Mouse (Mus musculus): ENCODE results near the gene Adam11. TPM values are rescaled to one million over a fixed set of nuclear protein-coding genes. Genes with fewer than 3 reads are reported as not detected.
A peak's percentile ranks its signal among the peaks of the same experiment; 100 is the strongest.

Adam11 gene
- polyA plus RNA-seq, 1 experiment from 2014 or later, result 16.1 TPM

DNA sequence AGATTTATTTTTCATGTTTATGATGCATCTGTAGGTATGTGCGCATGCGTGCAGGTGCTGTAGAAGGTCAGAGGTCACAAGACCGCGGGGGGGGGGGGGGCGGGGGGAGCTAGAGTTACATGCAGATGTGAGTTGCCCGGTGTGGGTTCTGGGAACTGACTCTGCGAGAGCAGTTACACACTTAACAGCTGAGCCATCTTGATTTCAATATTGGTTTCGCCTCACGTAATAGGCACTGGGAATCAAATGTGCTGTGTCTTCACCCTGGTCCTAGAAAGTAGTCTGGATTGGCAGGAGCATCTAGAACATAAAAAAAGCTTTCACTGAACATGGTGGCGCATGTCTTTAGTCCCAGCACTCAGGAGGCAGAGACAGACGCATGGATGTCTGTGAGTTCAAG is 20.6 kb upstream of the Adam11 start:
- Histone ChIP-seq H3K27me3 (peaks cover 12% of the 10 kb centered on the region; the same call in 1 of the 2 replicates), H3K4me1 (peaks cover 32% of the 10 kb centered on the region), H3K9ac (no peak overlapping the region), H3K4me3 (no peak overlapping the region), H3K9me3 (replicated peaks) (no peaks in the 10 kb centered on the region), H3K27ac (no peak overlapping the region), H3K36me3 (ENCODE audit: poor library complexity, severe bottlenecking) (no peaks in the 10 kb centered on the region), H3K4me2 (no peak overlapping the region)
- 54% methylated on average over 11 of the region's 11 CpGs for WGBS
- no peak for ATAC-seq

DNA sequence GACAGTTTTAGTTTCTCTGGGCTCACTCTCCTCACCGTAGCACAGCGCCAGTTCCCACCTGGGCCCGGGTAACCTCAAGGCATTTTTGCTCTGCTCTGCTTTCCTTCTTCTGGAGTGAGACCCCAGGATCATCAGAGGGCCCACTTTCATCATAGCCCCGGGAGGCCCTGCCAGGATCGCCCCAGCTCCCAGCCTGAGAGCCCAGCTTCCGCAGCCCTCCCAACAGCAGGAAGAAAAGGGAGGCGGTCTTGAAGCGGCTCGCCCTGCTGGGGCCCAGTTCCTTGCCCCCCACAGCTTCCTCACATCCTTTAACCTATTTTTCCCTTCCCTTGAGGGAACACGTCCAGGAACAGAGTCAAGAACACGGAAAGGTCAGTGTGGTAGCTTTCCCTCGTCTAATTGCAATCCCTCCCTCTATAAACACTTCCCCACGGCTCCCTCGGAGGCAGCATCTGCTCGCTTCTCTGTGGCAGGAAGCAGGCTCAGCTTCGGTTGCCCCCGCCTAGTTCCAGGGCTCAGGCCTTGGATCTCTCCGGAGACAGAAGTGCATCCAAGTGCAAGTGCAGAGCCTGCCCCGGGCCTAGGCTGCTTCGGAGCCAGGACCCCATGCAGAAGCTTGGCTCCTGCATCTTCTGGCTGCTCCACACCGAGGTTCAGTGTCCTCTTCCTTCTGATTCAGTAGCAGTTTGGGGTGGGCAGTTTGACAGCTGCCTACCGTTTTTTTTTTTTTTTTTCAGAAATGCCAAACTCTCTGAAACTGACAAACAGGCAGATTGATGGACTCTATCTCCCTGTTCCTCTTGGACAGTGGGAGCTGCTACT is 19.9 kb upstream of the Adam11 start:
- peak overlapping the region; percentile 24; the same call in 1 of the 2 replicates for H3K4me2 ChIP-seq
- ATAC-seq, result no peak
- H3K27me3 ChIP-seq, result peaks cover 12% of the 10 kb centered on the region; the same call in 1 of the 2 replicates
- H3K9ac ChIP-seq, result peak overlapping the region; percentile 7; the same call in 1 of the 2 replicates
- H3K4me3 ChIP-seq, result no peak overlapping the region
- 15% methylated on average over 22 of the region's 22 CpGs for WGBS
- peaks cover 32% of the 10 kb centered on the region for H3K4me1 ChIP-seq
- H3K27ac ChIP-seq, result peak overlapping the region; percentile 45; the same call in 1 of the 2 replicates
- no peaks in the 10 kb centered on the region for H3K36me3 ChIP-seq (ENCODE audit: poor library complexity, severe bottlenecking)
- H3K9me3 ChIP-seq (replicated peaks), result no peaks in the 10 kb centered on the region

DNA sequence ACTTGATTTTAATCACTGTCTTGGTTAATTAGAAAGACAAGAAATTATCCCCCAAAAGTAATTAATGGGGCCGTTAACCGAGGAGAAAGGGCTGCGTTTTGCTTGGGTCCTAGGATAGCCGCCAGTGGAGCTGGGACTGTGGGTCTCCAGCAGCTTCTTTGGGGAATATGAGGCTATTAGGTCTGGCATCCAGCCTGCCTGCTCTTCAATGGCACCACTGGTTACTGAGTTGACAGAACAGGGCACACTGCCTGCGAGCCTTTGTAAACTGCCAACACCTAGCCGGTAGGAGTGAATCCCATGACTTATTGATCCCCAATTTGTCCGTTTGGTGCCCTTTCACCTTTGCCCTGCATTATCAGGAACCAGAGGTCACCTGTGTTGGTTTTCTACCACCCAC is 19.2 kb upstream of the Adam11 start:
- no peak overlapping the region for H3K9ac ChIP-seq
- peaks cover 12% of the 10 kb centered on the region; the same call in 1 of the 2 replicates for H3K27me3 ChIP-seq
- no peaks in the 10 kb centered on the region for H3K36me3 ChIP-seq (ENCODE audit: poor library complexity, severe bottlenecking)
- no peaks in the 10 kb centered on the region for H3K9me3 ChIP-seq (replicated peaks)
- ATAC-seq, result no peak
- H3K27ac ChIP-seq, result no peak overlapping the region
- H3K4me2 ChIP-seq, result no peak overlapping the region
- no peak overlapping the region for H3K4me3 ChIP-seq
- H3K4me1 ChIP-seq, result peaks cover 32% of the 10 kb centered on the region
- WGBS, result 31% methylated on average over 7 of the region's 7 CpGs

DNA sequence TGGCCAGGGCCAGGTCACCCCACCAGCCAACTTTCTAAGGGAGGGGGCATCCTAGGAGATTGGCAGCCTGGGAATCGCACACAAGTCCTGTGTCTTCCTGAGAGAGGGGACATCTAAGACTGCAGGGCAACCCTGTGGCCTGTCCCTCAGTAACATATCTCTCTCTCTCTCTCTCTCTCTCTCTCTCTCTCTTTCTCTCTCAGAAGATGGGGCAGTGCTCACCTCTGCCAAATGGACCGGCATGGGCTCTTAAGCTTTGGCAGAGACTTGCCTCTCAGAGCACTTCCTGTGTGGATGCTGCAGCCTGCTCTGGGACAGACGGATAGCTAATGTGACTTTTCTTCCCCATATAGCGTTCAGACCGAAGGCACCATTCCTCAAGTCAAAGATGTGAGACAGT is 18.4 kb upstream of the Adam11 start:
- Histone ChIP-seq H3K4me2 (no peak overlapping the region), H3K4me1 (peaks cover 32% of the 10 kb centered on the region), H3K4me3 (no peak overlapping the region), H3K9ac (no peak overlapping the region), H3K9me3 (replicated peaks) (no peaks in the 10 kb centered on the region), H3K27ac (no peak overlapping the region), H3K36me3 (ENCODE audit: poor library complexity, severe bottlenecking) (no peaks in the 10 kb centered on the region), H3K27me3 (peaks cover 11% of the 10 kb centered on the region; the same call in 1 of the 2 replicates)
- no peak for ATAC-seq
- 84% methylated on average over 5 of the region's 5 CpGs for WGBS

DNA sequence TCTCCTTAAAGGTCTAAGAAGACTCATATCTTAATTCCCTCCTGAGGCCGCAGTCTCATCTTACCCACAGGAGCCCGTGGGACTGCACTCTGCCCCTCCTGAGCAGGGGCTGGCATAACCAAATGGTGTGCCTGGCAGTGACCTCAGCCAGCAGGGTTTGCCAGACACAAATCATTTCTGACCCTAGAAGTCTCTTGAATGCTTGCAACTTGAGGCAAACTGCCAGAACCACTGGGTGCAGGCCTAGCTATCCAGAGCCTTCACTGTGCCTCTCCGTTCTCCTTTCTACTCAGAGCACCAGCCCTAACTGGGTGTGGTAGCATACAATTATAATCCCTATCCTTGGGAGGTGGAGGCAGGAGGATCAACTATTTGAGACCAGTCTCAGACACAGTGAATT is 16.5 kb upstream of the Adam11 start:
- H3K4me3 ChIP-seq, result no peak overlapping the region
- no peak overlapping the region for H3K9ac ChIP-seq
- H3K9me3 ChIP-seq (replicated peaks), result no peaks in the 10 kb centered on the region
- no peak overlapping the region for H3K4me2 ChIP-seq
- H3K4me1 ChIP-seq, result peaks cover 23% of the 10 kb centered on the region
- no peaks in the 10 kb centered on the region for H3K36me3 ChIP-seq (ENCODE audit: poor library complexity, severe bottlenecking)
- ATAC-seq, result no peak
- H3K27ac ChIP-seq, result no peak overlapping the region
- 93% methylated on average over 3 of the region's 3 CpGs for WGBS
- H3K27me3 ChIP-seq, result 0 out of 2 replicates have a peak, but pooled peaks cover 3% of the 10 kb centered on the region

DNA sequence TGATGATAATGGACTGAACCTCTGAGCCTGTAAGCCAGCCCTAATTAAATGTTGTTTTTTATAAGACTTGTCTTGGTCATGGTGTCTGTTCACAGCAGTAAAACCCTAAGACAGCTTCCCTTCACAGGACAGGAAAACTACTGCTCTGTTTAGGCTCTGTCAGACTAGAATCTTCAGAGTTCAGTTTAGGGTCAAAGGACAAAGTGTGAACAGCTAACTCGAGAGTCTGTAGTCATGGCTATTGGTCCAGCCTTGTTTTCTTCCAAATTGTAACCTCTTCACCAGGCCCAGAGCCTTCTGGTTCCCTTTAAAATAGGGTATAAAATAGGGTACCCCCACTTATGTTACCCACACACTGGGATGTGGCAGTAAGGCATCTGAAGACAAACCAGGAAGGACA is 13.4 kb upstream of the Adam11 start:
- no peak for ATAC-seq
- 0 out of 2 replicates have a peak, but pooled peaks cover under 1% of the 10 kb centered on the region for H3K27me3 ChIP-seq
- peaks cover 2% of the 10 kb centered on the region; the same call in 1 of the 2 replicates for H3K4me1 ChIP-seq
- 65% methylated on average over 1 of the region's 1 CpGs for WGBS
- H3K9me3 ChIP-seq (replicated peaks), result no peaks in the 10 kb centered on the region
- H3K27ac ChIP-seq, result no peak overlapping the region
- H3K4me2 ChIP-seq, result no peak overlapping the region
- H3K9ac ChIP-seq, result no peak overlapping the region
- H3K4me3 ChIP-seq, result no peak overlapping the region
- H3K36me3 ChIP-seq (ENCODE audit: poor library complexity, severe bottlenecking), result no peaks in the 10 kb centered on the region

DNA sequence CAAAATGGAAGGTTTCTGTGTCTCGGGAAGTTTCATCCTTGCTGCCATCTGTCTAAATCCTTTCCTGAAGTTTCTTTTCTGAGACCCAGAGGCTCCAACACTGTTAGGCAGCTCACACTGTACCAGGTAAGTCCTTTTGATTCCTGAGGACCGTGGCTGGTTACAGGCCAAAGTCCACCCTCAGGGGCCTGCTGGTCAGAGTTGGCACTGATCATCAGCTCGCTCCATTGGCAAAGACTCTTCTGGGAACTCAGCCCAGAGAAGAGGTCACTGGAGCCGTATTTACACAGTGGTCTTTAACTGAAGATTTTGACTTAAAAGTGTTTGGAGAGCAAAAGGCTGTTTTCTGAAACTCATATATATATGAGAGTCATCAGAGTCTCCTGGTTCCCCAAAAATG is 12.9 kb upstream of the Adam11 start:
- no peaks in the 10 kb centered on the region for H3K27me3 ChIP-seq
- 90% methylated on average over 4 of the region's 4 CpGs for WGBS
- H3K4me2 ChIP-seq, result no peak overlapping the region
- no peak overlapping the region for H3K27ac ChIP-seq
- no peaks in the 10 kb centered on the region for H3K36me3 ChIP-seq (ENCODE audit: poor library complexity, severe bottlenecking)
- no peaks in the 10 kb centered on the region for H3K9me3 ChIP-seq (replicated peaks)
- H3K9ac ChIP-seq, result no peak overlapping the region
- peaks cover 7% of the 10 kb centered on the region for H3K4me1 ChIP-seq
- no peak overlapping the region for H3K4me3 ChIP-seq
- no peak for ATAC-seq

DNA sequence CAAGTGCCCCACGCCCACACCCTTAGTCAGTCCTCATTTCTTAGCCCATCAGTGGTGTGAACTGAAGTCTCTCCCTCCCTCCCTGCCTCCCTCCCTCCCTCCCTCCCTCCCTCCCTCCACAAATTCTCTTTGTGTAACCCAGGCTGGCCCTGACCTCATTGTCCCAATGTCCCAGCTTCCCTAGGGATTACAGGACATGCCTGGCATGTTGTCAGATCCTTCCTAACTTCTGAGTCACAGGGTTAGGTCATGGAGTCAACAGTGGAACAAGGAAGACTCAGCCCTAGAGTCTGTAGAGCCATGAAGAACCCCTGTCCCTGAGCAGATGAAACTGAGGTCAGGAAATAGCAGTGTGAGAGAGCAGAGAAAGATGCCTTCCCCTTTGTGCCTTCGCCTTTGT is 11.5 kb upstream of the Adam11 start:
- peaks cover 20% of the 10 kb centered on the region for H3K4me1 ChIP-seq

DNA sequence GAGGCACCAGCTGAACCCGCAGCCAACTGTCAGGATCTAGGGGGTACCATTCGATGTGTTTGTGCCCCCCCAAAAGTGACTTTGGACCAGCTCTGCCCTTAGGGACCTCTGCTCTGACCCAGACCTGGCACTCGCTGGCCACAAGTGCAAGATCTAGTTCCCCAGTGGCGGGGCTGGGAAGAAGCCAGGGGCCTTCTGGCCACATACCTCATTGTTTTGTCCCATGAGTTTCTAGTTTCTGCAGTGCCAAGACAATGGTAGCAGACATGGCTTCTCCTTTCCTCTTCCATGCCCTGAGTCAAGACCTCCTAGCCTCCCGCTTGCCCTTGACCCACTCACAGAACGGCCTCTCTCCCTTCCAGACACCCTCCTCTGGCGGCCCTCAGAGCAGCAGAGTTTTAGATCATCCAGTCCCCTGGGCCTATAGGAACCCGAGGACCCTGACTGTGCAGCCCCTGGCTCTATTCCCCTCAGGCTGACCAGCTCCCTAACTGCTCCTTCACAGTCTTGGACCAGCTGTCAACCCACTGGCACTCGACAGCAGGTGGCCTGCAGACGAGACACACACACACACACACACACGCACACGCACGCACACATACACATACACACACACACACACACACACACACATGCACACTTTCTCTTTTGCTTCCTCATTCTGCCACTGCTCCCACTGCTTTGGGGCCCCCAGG is 8.2 kb upstream of the Adam11 start:
- H3K9ac ChIP-seq, result no peak overlapping the region
- peak overlapping the region; percentile 31; the same call in 1 of the 2 replicates for H3K27ac ChIP-seq
- H3K4me2 ChIP-seq, result no peak overlapping the region
- H3K27me3 ChIP-seq, result no peaks in the 10 kb centered on the region
- 67% methylated on average over 13 of the region's 13 CpGs for WGBS
- ATAC-seq, result no peak
- no peaks in the 10 kb centered on the region for H3K9me3 ChIP-seq (replicated peaks)
- no peak overlapping the region for H3K4me3 ChIP-seq
- no peaks in the 10 kb centered on the region for H3K36me3 ChIP-seq (ENCODE audit: poor library complexity, severe bottlenecking)
- peaks cover 32% of the 10 kb centered on the region for H3K4me1 ChIP-seq

More for the DNA sequence above, 11.5 kb upstream of the Adam11 start:
- Histone ChIP-seq H3K9ac (no peak overlapping the region), H3K4me3 (no peak overlapping the region), H3K27me3 (no peaks in the 10 kb centered on the region), H3K36me3 (ENCODE audit: poor library complexity, severe bottlenecking) (no peaks in the 10 kb centered on the region), H3K4me2 (no peak overlapping the region), H3K27ac (no peak overlapping the region), H3K9me3 (replicated peaks) (no peaks in the 10 kb centered on the region)
- WGBS, result 69% methylated on average over 2 of the region's 2 CpGs
- no peak for ATAC-seq

DNA sequence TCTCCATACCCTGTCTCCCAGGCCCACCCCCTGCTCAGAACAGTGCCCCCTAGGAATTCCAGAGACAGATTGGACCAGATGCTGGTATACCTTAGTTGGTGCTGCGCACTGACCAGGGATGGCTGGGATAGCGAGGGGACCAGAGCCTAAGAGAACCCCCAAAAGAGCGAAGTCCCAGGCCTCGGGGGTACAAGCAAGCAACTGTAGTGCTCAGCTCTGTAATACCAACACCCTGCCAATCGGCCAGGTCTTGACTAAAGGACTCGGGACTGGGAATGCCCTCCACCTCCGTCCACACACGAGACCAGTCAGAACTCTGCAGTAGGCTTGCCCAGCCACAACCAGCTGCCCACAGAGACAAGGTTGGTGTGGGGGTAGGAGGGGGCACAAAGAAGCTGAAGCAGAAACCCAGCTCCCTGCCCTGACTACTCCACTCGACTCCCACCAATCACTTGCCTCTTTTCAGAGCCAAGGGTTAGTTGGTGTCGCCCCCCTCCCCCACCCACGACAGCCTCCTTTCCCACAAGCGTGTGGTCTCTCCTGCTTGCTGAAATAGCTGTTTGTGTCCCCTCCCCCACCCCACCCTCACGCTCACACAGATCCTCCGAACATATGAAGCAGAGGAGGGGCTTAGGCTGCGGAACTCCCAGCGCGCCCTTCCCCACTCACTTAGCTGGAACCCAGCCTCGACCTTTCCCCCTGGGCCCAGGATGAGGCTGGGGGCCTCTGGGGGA is 7.5 kb upstream of the Adam11 start:
- ATAC-seq, result peak; percentile 72
- Histone ChIP-seq H3K36me3 (ENCODE audit: poor library complexity, severe bottlenecking) (no peaks in the 10 kb centered on the region), H3K27ac (peak overlapping the region; percentile 59), H3K4me2 (peak overlapping the region; percentile 44), H3K9me3 (replicated peaks) (no peaks in the 10 kb centered on the region), H3K27me3 (no peaks in the 10 kb centered on the region), H3K4me3 (no peak overlapping the region), H3K4me1 (peaks cover 32% of the 10 kb centered on the region), H3K9ac (peak overlapping the region; percentile 45; the same call in 1 of the 2 replicates)
- 44% methylated on average over 18 of the region's 18 CpGs for WGBS

DNA sequence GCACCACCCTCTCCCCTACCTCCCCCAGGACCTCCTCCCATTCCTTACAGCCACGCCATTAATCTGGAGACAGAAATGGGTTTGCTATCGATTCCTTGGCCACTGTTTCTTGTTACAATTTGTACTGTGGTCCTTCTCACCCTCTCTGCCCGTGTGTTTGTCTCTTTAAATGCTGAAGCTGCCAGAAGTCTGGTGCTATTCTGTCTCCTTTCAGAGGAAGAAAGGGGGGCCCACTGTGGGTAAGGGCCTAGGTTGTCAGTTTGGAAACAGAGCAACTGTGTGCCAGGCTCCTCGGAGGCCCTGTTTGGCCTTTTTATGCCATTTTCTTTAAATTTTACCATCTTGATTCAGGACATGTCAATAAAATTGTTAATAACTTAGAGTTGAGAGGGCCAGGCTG is 6.8 kb upstream of the Adam11 start:
- Histone ChIP-seq H3K4me2 (peak overlapping the region; percentile 44), H3K4me3 (no peak overlapping the region), H3K4me1 (peaks cover 32% of the 10 kb centered on the region), H3K27ac (peak overlapping the region; percentile 59), H3K36me3 (ENCODE audit: poor library complexity, severe bottlenecking) (no peaks in the 10 kb centered on the region), H3K9ac (peak overlapping the region; percentile 45; the same call in 1 of the 2 replicates), H3K9me3 (replicated peaks) (no peaks in the 10 kb centered on the region), H3K27me3 (no peaks in the 10 kb centered on the region)
- 0 out of 2 replicates have a peak, but pooled peaks have one; percentile 33 for ATAC-seq
- 24% methylated on average over 4 of the region's 4 CpGs for WGBS

DNA sequence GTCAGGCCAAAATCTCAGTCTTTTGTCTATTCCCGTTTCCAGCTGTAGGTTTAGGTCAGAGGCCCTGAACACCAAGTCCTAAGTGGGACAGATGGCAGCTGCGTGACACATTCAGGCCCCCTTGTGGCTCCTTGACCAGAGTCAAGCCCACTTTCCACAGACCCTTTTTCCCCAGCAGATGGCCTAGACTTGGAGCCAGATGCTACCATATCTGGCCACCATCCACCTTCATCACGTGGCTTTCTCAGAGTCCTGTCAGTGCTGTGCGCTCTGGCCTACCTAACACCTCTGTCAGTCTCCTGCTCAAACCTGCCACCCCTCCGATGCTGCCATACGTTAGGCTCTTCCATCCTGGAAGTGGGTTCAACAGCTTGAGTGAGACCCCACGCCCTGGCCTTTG is 5.8 kb upstream of the Adam11 start:
- ATAC-seq, result no peak
- WGBS, result 77% methylated on average over 7 of the region's 7 CpGs

More for the DNA sequence above, 5.8 kb upstream of the Adam11 start:
- Histone ChIP-seq H3K27ac (no peak overlapping the region), H3K9ac (no peak overlapping the region), H3K36me3 (ENCODE audit: poor library complexity, severe bottlenecking) (no peaks in the 10 kb centered on the region), H3K4me3 (no peak overlapping the region), H3K4me2 (no peak overlapping the region), H3K9me3 (replicated peaks) (no peaks in the 10 kb centered on the region), H3K4me1 (peaks cover 32% of the 10 kb centered on the region), H3K27me3 (peaks cover 6% of the 10 kb centered on the region)

Measured in forebrain, embryonic 13.5 days (tissue).